Mouse (Mus musculus): ENCODE data around the gene Olfr877.

Gene Olfr877

DNA sequence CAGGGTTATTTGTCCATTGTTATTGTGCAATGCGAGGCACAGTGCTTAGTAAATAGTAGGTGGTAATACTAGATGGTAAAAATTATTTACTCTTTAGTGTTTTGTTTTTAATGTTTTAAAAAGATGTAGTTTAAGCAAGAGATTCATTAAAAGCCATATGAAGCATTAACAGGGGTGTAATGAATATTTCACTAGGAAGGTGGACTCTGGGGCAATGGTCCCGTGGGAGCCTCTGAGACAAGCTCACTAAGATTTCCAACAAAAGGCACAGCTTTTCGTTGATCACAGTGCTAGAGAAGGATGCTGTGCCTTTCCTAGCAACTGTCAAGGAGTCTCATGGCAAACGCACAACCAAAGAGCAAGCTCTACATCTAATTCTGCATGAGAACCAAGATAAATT is at the start of gene Olfr877:
TSS of gene Olfr877 (plus strand) at position 301 of the 400 bp plus-strand sequence.
- no peak for DNase-seq (ENCODE audit: extremely low read depth, low read depth)

DNA sequence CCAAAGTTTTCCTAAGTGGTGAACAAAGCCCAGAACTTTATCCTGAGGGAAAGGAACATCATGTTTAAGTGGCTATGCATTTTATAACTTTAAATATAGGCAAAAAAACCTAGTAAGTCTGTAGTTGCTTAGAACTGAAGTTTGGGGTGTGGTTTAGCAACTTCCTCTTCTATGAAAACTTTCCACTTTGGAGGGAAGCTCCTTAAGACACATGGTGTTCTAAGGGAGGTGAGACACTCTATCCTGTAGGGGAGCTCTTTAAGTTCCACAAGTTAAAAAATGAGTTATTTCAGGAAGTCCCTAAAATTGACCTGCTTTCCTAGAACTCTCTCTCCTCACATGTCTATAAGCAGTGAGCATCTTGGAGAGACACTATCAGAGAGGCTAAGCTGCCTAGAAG is 46.8 kb upstream of the Olfr877 start:
- peak; percentile 26 for DNase-seq (ENCODE audit: extremely low read depth, low read depth)

DNA sequence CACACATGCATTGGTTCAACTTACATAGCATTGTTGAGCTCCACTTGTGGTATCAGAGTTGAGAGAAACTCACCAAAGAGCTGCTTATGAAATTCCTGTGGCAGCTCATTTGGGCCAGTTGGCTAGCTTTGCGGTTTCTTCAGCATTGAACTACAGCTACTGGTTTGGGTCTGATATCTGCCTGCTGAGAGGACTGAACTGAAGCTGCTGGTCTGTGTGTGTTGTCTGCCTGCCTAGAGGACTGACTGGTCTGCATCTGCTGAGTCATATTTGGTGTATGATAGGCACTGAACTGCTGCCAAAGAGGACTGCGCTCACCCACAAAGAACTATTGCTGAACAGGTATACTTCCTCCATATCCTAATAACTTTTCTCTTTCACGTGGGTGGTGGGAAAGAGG is 45.6 kb upstream of the Olfr877 start:
- DNase-seq (ENCODE audit: extremely low read depth, low read depth): no peak

DNA sequence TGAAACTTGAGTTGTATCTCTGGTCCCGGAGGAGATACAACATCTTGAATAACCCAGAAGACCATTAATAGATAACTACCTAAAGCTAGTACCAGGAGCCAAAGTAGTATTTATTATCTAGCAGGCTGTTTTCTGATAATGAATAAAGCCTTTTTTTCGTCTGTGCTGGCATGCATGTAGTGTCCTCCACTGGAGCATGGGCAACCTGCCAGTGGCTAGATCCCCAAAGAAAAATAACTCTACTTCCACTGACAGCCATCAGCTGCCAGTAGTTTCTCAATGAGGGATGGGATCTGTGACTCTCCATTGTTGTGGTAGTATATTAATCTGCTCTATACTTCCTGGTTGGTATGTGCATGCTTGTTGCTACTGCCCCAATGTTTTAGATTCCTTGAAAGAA is 45.1 kb upstream of the Olfr877 start:
- no peak for DNase-seq (ENCODE audit: extremely low read depth, low read depth)

DNA sequence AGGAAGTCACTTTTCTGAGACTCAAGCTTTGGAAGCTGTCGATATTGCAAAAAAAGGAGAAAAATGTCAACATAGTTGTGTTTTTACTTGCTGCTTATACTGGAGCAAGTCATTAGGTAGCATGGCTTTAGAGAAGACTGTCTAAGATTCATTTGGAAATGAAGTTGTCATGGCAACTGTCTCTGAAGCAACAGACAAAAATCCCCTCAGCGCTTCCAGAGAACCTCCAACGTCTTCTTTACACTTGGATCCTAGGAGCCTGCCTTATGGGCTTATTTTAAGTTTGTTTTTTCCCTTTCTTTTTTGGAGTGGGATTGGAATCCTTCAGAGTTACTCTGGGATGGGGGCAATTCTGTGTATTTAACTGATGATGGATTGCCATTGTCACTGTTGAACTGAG is 39.4 kb upstream of the Olfr877 start:
- no peak for DNase-seq (ENCODE audit: extremely low read depth, low read depth)

DNA sequence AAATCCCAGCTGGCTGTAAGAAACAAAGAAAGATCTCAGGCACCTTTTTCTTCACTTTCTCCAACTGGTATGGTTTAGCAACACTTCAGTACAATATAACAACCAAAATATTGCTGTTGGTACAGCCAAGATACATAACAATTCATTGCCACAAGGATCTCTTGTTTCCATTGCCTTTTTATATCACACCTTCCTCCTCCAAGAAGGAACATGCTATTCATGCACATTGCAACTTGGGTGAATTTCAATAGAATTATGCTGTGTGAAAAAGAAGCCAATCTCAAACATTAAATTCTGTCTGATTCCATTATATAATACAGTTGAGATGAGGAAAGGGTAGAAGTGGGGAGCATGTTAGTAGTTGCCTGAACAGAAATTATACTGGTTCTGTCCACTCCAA is 24.2 kb upstream of the Olfr877 start:
- DNase-seq (ENCODE audit: extremely low read depth, low read depth): no peak

DNA sequence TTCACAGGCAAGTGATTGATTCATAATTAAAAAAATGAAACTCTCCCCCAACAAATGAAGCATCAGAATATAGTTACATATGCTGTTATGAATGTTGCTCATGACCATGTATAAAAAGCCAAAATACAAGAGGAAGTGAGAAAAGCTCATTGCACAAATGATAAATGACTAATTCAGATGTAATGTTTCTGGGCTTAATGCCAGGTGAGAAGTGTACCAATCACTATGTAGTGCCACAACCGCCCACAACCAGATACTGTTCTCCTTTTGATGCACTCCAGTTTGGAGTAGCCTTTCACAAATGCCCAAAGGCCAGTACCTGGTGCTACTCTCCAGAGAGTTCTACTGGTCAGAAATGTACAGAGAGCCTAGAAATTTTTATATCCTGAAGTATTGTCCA is 20.7 kb upstream of the Olfr877 start:
- no peak for DNase-seq (ENCODE audit: extremely low read depth, low read depth)

DNA sequence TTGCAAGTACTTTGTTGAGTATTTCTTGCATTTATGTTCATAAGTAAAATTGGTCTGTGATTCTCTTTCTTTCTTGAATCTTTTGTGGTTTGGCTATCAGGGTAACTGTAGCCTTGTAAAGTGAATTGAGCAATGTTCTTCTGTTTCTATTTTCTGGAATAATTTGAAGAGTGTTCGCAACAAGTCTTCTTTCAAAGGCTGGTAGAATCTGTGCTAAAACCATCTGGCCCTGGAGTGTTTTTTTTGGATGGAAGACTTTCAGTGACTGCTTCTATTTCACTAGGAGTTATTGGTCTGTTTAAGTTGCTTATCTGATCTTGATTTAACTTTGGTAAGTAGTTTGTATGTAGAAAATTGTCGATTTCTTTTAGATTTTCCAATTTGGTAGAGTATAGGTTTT is 4.8 kb upstream of the Olfr877 start:
- DNase-seq (ENCODE audit: extremely low read depth, low read depth): no peak

DNA sequence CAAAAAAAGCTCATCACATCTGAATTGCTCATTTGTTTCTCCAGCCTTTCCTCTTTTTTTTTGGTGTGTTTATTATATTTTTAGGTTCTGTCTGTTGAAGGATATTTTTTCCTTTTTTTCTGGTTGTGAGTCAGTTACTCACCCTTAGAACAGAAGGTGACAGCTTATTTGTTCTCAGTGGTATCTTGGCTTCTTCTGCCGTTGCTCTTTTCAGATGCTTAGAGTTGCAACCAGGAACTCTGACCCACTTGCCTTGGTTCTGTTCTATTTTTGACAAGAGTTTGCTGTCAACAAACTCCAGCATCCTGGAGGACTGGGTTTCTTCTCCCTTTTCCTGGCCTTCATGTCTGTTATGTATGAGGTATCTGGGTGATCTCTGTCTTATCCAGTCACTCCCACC is 9.3 kb downstream of the Olfr877 start:
- no peak for DNase-seq (ENCODE audit: extremely low read depth, low read depth)

DNA sequence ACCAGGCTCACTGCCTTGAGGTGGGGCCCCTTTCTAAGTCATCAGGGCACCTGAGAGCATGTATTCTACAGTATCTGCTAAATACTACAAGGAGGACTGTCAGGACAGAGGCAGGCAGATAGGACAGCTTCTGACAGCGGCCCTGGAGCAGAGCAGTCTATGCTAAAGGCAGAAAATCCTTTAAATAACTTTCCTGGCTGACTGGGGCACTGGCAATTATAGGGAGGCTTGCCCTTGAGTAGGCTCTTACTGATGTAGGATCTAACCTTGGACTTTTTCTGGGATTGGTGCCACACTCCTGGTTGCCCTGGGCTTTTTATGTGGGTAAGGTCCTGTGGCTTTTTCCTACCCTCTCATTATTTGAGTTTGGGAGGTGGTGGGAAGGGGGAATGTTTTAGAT is 16.2 kb downstream of the Olfr877 start:
- no peak for DNase-seq (ENCODE audit: extremely low read depth, low read depth)

DNA sequence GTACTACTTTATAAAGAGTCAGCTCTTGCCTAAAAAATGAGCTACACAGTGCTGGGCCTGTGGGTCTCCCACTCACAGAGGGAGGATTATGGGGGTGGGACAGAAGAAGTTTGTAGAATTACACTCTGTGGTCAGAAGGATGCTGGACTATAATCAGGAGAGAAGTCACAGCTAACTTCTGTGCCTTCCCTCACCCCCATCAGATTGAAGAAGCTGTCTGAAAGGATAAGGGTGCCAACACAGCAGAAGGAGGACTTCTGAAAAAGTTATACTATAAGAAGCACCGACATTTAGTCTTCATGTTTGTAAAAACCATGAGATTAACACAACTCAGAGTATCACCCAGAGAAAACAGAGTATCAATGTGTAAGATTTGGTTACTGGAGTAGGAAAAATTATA is 17.0 kb downstream of the Olfr877 start:
- no peak for DNase-seq (ENCODE audit: extremely low read depth, low read depth)

DNA sequence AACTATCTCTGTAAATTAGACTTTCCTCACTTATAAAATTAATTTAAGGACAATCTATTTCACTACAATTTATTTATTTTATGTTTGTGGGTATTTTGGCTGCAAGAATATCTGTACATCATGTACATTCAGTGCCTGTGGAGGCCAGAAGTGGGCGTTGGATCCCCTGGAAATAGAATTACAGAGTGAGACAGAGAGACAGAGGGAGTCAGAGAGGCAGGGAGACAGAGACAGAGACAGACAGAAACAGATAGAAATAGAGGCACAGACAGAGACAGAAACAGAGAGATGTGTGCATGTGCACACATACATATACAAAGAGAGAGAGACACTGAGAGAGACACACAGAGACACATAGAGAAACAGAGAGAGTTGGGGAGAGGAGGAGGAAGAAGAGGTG is 17.5 kb downstream of the Olfr877 start:
- DNase-seq (ENCODE audit: extremely low read depth, low read depth): no peak

DNA sequence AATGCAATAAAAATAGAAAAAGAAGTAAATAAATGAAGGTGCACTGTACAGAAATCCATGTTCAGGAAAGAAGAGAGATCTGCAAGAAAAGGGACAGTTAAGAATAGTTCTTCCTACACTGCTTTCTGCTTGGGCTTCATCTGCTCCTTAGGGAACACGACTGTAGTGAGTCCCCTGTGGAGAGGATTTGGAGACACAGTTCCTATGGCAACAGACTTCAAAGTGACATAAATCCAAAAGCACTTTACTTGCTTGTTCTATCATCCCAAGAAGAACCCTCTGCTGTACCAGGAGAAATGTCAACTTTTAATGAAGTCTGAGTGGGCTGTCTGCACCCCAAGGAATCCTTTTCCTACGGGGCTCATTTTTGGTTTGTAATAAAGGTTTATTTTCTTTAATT is 36.9 kb downstream of the Olfr877 start:
- DNase-seq (ENCODE audit: extremely low read depth, low read depth): no peak

DNA sequence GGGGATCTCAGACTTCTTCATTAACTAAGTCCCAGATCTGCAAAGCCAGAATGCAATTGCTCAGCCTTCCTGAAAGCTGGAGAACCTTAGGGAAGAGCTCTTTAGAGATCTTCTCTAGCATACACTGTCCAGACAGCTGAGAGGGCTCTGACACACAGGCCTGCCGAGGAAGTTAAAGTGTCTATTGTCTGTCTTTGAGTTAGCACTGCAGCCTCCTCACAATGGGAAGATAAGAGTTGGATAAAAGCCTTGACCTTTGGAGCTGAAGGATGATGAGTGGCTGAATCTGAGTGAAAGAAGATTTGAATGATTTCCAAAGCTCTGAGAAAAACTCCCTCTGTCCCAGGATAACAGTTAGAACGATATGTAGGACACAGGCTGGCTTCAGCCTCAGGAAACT is 42.6 kb downstream of the Olfr877 start, which contains the start of gene Olfr145:
TSS of gene Olfr145 (plus strand) at position 64 of the 400 bp plus-strand sequence.
- no peak for DNase-seq (ENCODE audit: extremely low read depth, low read depth)

DNA sequence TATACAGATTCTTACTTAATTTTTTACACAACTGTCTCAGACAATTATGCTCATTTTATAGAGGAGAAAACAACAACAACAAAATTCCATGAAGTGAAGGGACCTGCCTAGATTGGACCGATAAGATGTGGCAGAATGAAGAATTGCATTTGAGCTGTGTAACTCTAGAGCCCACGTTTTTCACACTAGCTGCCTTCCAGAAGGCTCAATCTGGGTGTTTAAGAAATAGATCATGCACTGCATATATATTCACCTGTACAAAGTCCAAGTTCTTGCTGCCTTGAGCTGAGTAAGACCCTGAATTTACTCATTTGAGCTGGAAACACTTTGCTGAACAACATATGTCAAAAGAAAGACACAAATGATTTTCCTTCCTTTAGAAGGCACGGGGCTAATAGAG is 51.5 kb downstream of the Olfr877 start:
- no peak for DNase-seq (ENCODE audit: extremely low read depth, low read depth)

All from MEL-GATA-1-ER (cell line).